Mouse (Mus musculus) thymus, adult 2 months (tissue): ENCODE data around the gene Napsa.

ENCODE experiments used
- CTCF ChIP-seq: fragments of 200-500 bp; IDR thresholded peaks from 2 replicates; pipeline ENCODE4 v1.5.1; 2012; ENCODE audit warnings: mild to moderate bottlenecking, control low read depth, low read length, moderate library complexity, borderline replicate concordance; ENCODE audit not compliant: control insufficient read depth, poor library complexity, insufficient read depth; ENCODE audit errors: extremely low read depth
- POLR2A ChIP-seq: fragments of 200-500 bp; IDR thresholded peaks from 2 replicates; pipeline ENCODE4 v1.6.1; 2012; ENCODE audit warnings: mild to moderate bottlenecking, low read length, control low read depth, moderate library complexity; ENCODE audit not compliant: control insufficient read depth, poor library complexity, insufficient read depth; ENCODE audit errors: extremely low read depth

DNA sequence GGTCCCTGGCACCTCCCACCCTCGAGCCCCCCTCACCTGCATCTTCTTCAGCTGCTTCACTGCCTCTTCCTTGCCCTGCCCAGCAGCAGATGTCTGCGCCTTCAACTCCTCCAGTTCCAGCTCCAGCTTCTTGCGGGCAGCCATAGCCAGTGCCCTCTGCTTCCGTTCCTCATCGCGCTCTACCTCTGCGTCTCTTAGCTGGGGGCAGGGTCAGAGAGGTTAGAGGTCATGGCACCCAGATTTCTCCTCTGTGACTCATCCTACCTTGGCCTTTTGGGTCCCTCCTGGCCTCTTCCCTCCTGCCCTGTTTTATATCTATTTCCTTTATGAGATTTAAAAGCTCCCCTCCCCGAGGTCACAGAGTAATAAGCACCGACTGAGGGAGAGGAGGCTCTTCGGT lies 43.1 kb downstream of the Napsa start:
- TF ChIP-seq POLR2A = no peak
- TF ChIP-seq CTCF = no peak
